Mouse (Mus musculus) megakaryocyte-erythroid progenitor cell, adult 5-6 weeks (primary cell): Measurements from ENCODE around the gene Meis2. TPM values are rescaled to one million over a fixed set of nuclear protein-coding genes. Genes with fewer than 3 reads are reported as not detected.

ENCODE experiments used
- ATAC-seq: replicated peaks from 2 replicates; pipeline ENCODE4 v1.8.0; 2016; ENCODE audit warnings: mild to moderate bottlenecking, inconsistent platforms; ENCODE audit not compliant: severe bottlenecking, poor library complexity, low FRiP score, low TSS enrichment
- total RNA-seq, 2 experiments: library from RNA; stranded (forward) in 1 of 2; stranded (reverse) in 1 of 2; fragments of 200-1000, 215-1000 nt in 1 of 2; fragments of >200 nt in 1 of 2; fragmentation: Nextera tagmentation in 1 of 2; gene quantifications; 2 replicates each; pipeline ENCODE4 v1.2.3; 2014 to 2017

Meis2 gene
- total RNA-seq, 2 experiments from 2014 or later: not detected

DNA sequence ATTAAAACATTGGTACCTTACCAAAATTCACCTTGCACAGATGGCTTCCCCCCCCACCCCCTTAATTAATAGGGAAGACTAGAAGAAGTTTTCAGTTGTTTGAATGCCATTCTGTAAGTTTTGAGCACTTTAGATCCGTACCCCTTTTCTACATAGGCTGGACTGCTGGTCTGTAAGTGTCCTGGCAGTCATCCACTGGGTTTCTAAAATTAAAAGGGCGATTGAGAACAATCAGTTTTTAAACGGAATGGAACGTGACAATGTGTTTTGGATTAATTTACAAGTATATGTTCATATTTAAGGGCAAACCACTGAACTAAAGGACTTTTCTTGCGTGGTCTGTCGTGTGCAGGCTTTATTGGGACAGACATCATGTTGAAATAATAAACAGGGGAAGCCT is 141.2 kb downstream of the Meis2 start:
- ATAC-seq: no peak

DNA sequence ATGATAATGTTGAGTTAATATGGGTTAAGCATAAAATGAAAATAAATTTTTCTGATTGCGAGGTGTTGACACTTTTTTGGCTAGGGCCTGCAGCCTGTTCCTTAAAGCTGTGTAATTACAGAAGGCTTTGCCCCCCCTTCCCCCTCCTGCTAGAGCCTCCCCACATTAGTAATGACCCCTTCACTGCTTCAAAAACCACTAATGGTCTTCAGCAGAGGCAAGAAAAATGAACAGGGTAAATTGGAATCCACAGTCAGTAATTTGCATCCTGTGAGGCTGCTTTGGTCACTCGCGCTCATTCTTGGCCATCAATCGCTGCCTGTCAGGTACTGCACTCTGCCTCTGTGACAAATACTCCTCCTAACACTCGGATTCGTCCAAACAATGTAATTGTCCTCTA is 142.4 kb downstream of the Meis2 start:
- ATAC-seq: no peak

DNA sequence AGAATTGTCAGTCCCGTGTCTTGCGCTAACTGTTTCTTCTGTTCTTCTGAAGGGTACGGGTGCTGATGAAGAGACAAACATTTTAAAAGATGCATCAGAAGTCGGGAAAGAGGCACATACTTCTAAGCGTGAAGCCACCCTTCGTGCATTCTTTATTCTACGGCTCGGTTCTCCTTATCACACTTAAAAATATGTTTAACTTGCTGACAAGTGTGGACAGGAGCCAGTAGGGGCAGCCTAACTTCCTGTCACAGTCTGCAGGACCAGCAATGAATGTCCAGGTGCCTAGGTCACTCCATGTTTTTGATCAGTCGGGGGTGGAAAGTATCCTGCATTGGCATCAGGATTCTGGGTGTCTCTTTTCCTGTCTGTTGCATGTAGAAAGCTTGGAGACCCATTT is 144.0 kb downstream of the Meis2 start:
- no peak for ATAC-seq

DNA sequence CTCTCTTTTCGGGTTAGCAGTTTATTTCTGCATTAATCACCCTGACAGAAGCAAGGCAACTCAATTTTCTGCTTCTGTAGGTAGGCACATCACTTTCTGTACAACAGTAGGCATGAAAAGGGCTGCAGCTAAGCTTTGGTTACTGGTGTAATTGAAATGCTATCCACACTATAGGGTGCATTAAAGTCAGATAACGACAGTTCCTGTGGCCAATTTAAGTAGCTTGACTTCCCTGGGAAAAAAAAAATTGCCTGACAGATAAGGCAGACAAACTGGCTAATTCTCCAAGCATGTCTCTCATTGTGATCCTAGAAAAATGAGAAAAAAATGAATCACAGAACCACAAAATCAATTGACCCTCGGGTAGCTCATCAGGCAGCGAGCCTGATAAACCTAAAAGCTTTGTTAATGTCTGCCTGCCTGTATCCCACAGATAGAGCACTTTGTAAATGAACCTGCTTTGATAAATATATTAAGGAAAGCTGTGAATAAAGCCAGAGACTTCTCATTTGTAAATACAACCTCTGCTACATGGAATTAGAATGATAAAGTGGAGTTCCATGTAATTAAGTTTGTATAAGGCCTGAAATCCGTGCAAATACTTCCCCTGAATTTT is 145.2 kb downstream of the Meis2 start:
- ATAC-seq: no peak

DNA sequence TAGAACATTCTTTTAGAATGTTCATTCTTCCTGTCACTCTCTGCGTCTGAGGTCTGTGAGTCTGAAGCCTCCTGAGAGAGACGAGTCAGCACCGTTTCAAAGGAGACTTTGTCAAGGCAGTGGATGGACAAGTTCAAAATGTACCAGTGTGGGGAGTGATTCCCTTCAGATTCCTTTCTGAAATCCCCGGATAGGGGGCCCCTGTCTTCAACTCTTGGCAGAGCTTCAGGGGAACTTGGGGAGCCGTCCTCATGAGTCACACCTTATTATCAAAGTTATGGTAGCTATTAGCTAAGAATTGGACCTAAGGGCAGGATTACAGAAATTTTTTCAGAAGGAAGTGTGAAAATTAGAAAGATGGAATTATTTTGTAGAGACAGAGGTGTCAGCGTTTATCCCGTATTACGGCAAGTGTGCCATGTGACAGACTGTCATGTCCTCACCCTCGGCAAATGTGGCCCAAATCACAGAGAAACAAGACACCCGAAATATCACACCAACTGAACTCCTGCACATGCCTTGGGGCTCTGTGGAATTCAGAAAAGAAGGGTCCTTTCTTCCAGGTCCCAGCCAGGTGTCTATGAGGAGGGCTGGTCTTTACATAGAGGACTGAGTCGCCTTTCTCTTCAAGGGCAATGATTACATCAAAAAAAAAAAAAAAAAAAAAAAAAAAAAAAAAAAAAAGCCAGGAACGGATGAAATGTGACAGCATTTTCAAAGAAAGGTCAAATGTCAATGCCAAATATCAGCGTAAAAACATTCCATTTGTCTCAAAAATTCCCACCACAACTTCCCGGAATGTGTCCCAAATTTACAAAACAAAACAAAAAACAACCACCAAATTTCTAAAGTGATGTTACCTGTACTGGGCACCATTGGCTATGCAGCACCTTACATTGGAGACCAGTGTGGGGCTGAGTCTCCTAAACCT is 146.2 kb downstream of the Meis2 start:
- no peak for ATAC-seq

DNA sequence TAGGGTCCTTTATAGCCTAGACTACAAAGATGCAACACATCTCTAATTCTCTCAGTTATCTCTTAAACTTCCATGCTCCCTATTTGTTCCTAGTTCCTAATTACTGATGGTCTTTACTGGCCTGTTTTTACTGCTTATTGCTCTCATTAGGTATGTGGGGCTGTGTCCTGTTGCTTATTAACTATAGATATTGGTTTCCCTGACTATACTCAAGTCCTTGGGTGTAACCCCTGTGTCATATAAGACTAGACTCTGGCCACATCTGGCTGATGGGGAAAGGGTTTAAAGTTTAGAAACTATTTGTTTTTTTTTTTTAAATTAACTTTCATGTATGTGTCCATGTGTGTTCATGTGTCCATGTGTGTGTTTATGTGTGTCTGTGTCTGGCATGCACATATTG is 147.1 kb downstream of the Meis2 start:
- no peak for ATAC-seq

DNA sequence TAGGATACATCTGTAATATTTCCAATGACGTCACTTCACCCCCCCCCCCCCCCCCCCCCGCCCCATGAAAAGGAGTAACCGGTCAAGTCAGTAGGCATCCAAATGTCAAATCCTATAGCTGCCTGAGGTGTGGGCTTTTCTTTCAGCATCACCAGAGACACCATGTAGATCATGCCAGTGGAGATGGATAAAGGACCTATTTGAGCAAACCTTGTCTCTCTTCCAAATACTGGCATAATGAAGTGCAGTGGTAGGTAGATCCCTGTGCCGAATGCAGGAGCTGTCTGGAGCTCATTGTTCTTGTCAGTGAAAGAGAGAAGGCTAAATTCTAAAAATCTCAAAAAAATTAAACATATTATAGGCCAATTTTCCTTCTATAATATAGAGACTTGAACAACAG is 151.1 kb downstream of the Meis2 start:
- ATAC-seq: no peak

DNA sequence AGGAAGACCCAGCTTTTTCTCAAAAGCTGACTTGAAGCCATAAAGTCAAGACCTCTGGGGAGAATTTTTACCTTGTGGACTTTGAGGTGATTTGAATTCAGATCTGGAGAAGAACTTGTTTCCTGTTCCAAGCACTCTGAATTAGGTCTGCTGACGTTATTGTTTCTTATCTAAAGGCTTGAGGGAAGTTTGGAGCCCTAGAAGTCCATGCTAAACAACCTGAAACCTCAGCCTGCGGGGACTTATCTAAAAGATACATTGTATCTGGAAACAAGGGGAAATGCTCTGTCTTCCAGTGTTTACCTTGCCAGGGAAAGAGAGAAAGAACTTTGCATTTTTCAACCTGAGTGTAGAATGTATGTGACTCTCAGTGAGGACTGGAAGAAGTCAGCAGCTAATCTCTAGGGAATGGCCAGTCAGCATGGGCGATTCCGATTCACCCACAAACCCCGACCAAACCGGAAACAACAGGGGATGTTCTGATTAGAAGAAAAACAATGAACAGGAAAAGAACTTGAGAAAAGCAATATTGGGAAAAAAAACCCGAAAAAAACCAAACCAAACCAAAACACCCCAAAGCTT is 152.6 kb downstream of the Meis2 start:
- ATAC-seq: no peak

DNA sequence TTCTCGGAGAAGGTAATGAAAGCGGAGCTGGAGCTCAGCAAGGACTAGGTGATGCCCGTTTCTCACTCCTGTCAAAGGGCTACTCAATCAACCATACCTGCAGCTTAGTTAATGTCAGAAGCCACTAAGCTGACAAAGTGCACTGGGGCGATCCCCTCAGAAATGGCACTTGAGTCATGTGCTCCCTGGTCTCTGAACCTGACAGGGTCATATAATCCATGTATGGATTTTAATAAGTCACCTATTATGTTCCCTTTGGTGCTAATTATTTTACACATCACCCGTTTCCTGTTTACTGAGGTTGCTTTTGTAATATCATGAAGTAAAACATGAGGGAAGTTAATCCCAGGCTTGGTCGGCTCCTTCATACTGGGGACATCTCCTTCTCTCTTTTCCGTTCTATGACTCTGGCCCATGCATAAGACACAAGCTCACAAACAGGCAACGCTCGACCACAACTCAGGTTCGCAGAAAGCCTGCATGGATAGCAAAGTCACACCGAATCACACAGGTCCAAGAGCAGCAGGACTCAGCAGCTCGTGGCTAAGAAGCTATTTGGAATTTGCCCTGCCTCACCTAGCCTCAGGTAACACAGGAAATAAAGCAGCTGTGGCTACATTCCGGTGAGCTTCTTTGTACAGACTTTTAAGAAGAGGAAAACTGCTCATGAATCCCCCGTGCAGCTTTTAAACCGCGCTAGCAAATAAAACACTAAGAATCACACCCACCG is 153.6 kb downstream of the Meis2 start:
- no peak for ATAC-seq

DNA sequence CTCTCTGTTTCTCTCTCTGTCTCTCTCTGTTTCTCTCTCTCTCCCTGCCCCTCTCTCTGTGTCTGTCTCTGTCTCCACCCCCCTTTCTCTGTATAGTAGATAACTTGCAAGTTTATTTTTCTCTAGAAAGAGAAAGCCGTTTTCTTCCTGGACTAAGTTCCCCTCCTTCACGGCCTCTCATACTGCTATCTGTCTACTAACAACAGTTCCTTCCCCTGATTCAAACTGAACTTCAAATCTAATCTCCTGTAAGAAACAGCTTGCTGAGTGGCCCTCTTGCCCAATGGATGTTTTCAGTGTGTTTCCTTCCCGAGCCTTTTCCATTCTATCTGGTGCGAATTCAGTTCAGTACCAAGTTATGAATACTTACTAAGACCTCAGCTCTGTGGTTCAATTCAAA is 155.4 kb downstream of the Meis2 start:
- no peak for ATAC-seq

DNA sequence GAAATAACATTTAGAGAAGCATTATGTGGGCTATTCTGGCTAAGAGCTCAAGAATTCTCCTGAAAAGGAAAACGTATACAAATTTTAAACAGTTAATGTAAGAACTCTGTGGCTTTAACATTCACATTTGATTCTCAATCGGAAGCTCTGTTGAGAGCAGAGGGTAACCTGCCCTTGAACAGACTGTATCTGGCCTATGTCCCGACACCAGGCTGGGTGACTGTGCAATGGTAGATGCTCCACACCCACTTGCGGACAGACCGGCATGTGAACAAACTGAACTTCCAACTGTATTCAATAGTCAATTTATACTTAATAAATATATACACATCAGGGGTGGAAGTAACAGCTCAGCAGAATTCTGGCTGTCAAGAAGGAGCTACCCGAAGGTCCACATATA is 164.6 kb downstream of the Meis2 start:
- ATAC-seq: no peak

DNA sequence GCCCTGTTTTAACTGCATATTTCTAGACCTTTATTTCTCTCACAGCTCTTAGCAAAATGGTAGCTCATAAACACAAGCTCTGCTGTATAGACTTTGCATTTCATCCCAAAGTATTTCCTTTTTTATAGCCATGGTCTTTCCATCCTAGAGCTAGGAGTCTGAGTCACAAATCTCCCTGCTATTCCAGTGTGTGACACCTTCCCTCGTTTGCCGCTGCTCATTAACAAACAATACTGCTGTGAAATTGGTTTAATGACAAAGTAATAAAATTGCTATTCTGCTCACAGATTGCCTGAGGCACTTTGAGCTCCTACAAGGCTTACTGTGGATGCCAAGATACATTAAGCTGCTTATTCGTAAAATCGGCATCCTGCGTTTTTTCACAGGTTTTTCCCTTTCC is 168.1 kb downstream of the Meis2 start:
- no peak for ATAC-seq

DNA sequence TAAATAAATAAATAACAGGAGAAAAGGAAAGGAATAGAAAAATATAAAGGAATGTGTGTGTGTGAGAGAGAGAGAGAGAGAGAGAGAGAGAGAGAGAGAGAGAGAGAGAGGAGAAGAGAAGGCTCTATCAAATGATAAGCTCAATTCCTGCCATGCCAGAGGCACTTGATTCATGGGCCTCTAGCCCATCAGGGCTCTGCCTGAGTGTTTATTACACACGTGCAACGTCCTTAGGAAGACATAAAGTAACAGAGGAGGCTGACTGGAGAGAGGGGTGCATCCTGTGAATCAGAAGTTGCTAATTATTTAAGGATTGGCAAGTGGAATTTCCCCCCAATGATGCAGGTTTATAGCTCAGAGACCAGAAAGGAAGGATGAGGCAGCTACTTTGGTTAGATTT is 168.6 kb downstream of the Meis2 start:
- ATAC-seq: no peak

DNA sequence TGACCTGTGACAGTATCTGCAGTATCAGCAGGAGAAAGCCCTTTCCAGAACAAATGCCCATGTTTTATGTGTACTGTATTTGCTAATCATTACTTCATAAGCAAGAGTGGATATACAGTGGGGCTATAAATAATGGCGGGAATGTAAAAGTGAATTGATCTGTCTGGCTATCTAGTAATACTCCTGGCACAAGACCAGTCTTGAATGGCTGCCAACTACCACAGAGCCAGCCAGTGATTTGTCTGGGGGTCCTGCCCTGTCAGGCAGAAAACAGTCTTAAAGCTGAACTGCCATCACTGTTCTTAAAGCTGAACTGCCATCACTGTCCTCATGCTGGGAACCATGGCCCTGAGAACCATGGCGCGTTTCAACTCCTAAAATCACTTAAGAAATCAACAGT is 169.9 kb downstream of the Meis2 start:
- ATAC-seq: no peak

DNA sequence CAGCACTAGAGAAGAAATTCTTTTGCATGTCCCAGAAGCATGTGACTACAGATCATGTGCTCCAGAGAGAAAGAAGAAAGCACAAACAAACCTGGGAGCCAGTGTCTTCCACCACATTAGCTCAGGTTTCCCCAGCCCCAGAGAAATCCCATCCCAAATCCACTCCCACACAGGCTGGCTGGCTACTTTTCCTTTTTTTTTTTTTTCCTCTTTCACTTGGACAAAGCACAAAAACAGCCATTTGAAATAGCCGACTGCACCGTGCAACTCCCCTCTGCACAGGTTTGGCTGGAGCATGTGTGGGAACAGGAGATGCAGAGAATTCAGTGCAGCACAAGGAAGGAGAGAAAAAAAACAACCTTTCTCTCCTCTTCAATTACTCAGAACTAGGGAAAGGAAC is 170.4 kb downstream of the Meis2 start:
- no peak for ATAC-seq

DNA sequence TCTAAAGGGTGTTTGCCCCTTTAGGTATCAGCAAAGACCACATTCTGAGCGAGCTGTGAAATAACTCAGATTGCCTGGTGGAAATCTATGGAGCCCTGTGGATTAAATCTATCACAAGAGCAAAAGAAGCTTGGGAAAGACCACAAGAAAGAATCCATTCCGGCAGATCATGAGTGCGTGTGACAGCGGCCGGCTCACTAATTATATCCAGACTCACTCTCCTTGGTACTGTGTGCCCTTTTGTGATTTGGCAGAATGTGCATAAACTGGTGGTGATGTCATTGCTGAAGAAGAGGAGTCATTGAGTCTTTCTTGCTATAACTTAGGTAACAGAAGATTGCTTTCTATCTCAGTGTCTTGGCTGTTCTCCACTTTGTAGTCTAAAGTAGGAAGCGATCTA is 172.5 kb downstream of the Meis2 start:
- no peak for ATAC-seq

DNA sequence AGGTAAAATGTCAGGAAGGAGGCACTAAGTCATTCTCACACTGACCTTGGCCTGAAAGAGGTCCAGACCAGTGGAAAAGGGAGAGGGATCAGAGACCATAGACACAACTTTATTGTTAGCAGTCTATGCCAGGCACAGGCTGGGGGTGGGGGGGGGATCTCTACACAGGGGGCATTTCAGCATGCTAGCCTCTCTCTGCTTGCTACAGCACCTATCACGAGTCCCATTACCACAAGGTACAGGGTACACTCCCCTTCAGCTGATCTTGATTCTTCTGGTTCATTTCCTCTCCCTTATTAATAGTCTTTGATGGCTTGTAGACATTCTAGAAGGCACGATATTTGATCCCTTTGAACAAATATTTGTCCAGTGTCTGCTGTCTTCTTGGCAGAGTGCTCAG is 174.9 kb downstream of the Meis2 start:
- no peak for ATAC-seq

DNA sequence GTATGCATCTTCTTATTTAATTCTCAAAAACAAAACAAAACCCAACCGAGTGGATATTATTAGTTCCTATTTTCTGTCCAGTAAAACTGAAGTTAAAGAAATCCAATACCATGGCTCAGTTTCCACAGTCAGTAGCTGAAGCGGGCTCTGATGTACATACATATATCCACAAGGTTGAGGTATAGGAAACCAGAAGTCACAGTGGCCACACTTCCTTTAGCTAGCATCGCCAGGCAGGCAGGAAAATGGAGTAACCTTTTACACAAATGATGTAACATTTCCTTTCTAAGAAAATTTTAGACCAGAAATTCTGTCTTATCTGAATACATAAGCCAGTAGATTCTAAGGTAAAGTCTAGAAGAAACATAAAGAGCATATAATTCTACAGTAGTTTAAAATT is 175.6 kb downstream of the Meis2 start:
- ATAC-seq: no peak

DNA sequence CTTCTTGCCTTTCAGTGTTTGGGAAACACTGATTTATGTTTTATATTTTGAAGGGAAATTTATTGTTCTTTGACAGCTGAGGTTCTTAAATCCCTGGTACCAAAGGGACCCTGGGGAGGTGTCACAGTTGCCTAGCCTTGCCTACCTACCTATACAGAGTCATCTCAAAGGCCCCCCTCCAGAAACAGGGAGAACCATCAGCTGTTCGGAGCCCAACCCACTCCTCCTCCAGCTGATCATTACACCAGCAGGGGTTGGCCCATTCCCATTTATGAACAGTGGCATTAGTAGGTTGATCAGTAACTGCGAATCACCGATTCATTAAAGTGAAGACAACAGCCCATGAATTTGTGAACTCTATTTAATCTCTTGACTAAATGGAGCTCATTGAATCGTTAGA is 176.4 kb downstream of the Meis2 start:
- ATAC-seq: no peak
